13 mouse cellular contexts compared by ENCODE assay signal in genomic region chr1:52264290-52264689, GRCm38 (mm10). TPM values are rescaled to one million over a fixed set of nuclear protein-coding genes. Genes with fewer than 3 reads are reported as not detected.
DNase-seq lines count a peak whose midpoint lies in the region; ATAC-seq lines count a peak whose summit lies in the region.
"Had no signal": no experiment of that assay in that cellular context is flagged by ENCODE, and none has a peak within 500 bp of the region (broad histone marks: within the 10 kb centered on the region; RNA-seq: fewer than 3 reads in every experiment).

No protein-coding gene starts in this region.

- DNase-seq in cerebellum, adult 11-12 months, result peak; percentile 35
- no peak for DNase-seq in cerebellum, postnatal 4 days (ENCODE audit: low spot score in 2 of 2)
- DNase-seq in layer of hippocampus, adult 18-20 months (ENCODE audit: low spot score in 2 of 2), result peak; percentile 17 to 65
- DNase-seq in layer of hippocampus, postnatal 10 days (ENCODE audit: low spot score in 2 of 2), result no peak
- peak; percentile 92 for DNase-seq in NIH3T3 (ENCODE audit: low read depth)
- DNase-seq in cerebellum, postnatal 25 days, result peak; percentile 22 to 44
- DNase-seq in embryo, embryonic 10.5 days (ENCODE audit: low spot score), result no peak
- DNase-seq: adrenal gland, adult 8-10 months; gastrocnemius, postnatal 25 days; kidney, adult 11 months; liver, embryonic 13.5 days; lung, postnatal 10 days had no signal

- no peak for ATAC-seq in erythroid progenitor cell, adult 5-6 weeks (replicated peaks; ENCODE audit: low FRiP score, poor library complexity, severe bottlenecking)

RNA-seq across cellular contexts. Expression of gene Gls, which starts 31.3 kb away (rescaled TPM):
- 100 to 1,000 TPM; 367 to 371 TPM for total RNA-seq in layer of hippocampus, adult 18-20 months (2021)
- total RNA-seq in layer of hippocampus, postnatal 10 days (2021), result 100 to 1,000 TPM; 291 to 354 TPM
- total RNA-seq in erythroid progenitor cell, adult 5-6 weeks (2015; ENCODE audit: low replicate concordance), result 82.2 and 129 TPM in 2 replicates
- total RNA-seq in erythroid progenitor cell, adult 5-6 weeks (2017; ENCODE audit: low replicate concordance), result 132 and 139 TPM in 2 replicates

Comparison
In these comparisons a context has a peak if more than half of its experiments do, and no peak if none do; other contexts are left out.
1. DNase-seq: peak in cerebellum, adult 11-12 months (single experiment), layer of hippocampus, adult 18-20 months (2 of 2), NIH3T3 (single experiment) and cerebellum, postnatal 25 days (2 of 2); none in cerebellum, postnatal 4 days (0 of 2), layer of hippocampus, postnatal 10 days (0 of 2) and embryo, embryonic 10.5 days (single experiment).